In genomic region chr11:57669522-57669921, GRCm38 (mm10) we compare ENCODE assay signal across 24 mouse cellular contexts. TPM values are rescaled to one million over a fixed set of nuclear protein-coding genes. Genes with fewer than 3 reads are reported as not detected.
DNase-seq lines count a peak whose midpoint lies in the region; ATAC-seq lines count a peak whose summit lies in the region.
"Had no signal": no experiment of that assay in that cellular context is flagged by ENCODE, and none has a peak within 500 bp of the region (broad histone marks: within the 10 kb centered on the region; RNA-seq: fewer than 3 reads in every experiment).

No protein-coding gene starts in this region.

- H3K27ac ChIP-seq in heart, embryonic 10.5 days = no peak overlapping the region
- H3K27ac ChIP-seq: hindbrain, embryonic 10.5 days had no signal

- peaks cover 62% of the 10 kb centered on the region for H3K4me1 ChIP-seq in heart, embryonic 10.5 days

- 77% methylated on average over 5 of the region's 6 CpGs for WGBS in heart, embryonic 10.5 days

- no peaks in the 10 kb centered on the region for H3K9me3 ChIP-seq in heart, embryonic 10.5 days
- H3K9me3 ChIP-seq: embryonic facial prominence, embryonic 13.5 days; heart, embryonic 12.5 days; hindbrain, embryonic 10.5 days; limb, embryonic 13.5 days; liver, embryonic 13.5 days had no signal

- peak; percentile 62; the same call in 1 of the 2 replicates for ATAC-seq in monocyte, adult 5-6 weeks (replicated peaks; ENCODE audit: insufficient number of reproducible peaks, low FRiP score, low TSS enrichment, poor library complexity, severe bottlenecking)
- ATAC-seq: forebrain, embryonic 14.5 days; hindbrain, embryonic 16.5 days; intestine, postnatal 0 days; midbrain, embryonic 16.5 days had no signal

- peak; percentile 17 for DNase-seq in 416B (ENCODE audit: low read depth)
- DNase-seq in T-cell, adult 2 months (ENCODE audit: low spot score) = peak; percentile 79
- peak; percentile 72 for DNase-seq in thymus, postnatal 14 days
- no peak for DNase-seq in adrenal gland, adult 2 months
- no peak for DNase-seq in heart, embryonic 10.5 days (ENCODE audit: low spot score)
- no peak for DNase-seq in spleen, adult 18-20 months
- no peak for DNase-seq in kidney, postnatal 36 days
- DNase-seq: adrenal gland, postnatal 36 days; cerebellum, adult 9-11 months; heart, postnatal 10 days; kidney, postnatal 25 days; liver, embryonic 13.5 days; lung, embryonic 14.5 days; lung, postnatal 4 days; right cerebral cortex, postnatal 14 days had no signal

- no peaks in the 10 kb centered on the region for H3K36me3 ChIP-seq in heart, embryonic 10.5 days
- H3K36me3 ChIP-seq: embryonic facial prominence, embryonic 13.5 days; heart, embryonic 12.5 days; hindbrain, embryonic 10.5 days; limb, embryonic 13.5 days had no signal

- no peaks in the 10 kb centered on the region for H3K27me3 ChIP-seq in heart, embryonic 10.5 days (ENCODE audit: insufficient read depth, poor library complexity, severe bottlenecking)
- H3K27me3 ChIP-seq: embryonic facial prominence, embryonic 13.5 days; heart, embryonic 12.5 days; limb, embryonic 13.5 days; liver, embryonic 13.5 days had no signal

- H3K4me3 ChIP-seq in heart, embryonic 10.5 days = no peak overlapping the region
- H3K4me3 ChIP-seq: embryonic facial prominence, embryonic 13.5 days; heart, embryonic 12.5 days; hindbrain, embryonic 10.5 days; limb, embryonic 13.5 days; liver, embryonic 13.5 days had no signal

RNA-seq across cellular contexts. Expression of gene Galnt10, which starts 24.3 kb away (rescaled TPM):
- 18.6 to 31.9 TPM (median 21.5 TPM) in 3 replicates for total RNA-seq in monocyte, adult 5-6 weeks (2017)
- 10 to 100 TPM; 50.2 to 54.5 TPM for total RNA-seq in adrenal gland, adult 2 months (2021)
- polyA plus RNA-seq in adrenal gland, adult 2 months (2012; rRNA removed) = 23.7 and 33.8 TPM in 2 replicates
- 16.6 and 20.7 TPM in 2 replicates for polyA plus RNA-seq in heart, embryonic 10.5 days (2016; fragmentation: Nextera tagmentation; extraction: Ambion mirVana)

Comparison
In these comparisons a context has a peak if more than half of its experiments do, and no peak if none do; other contexts are left out.
1. DNase-seq: peak in 416B (single experiment), T-cell, adult 2 months (single experiment) and thymus, postnatal 14 days (single experiment); none in adrenal gland, adult 2 months (single experiment), heart, embryonic 10.5 days (single experiment), spleen, adult 18-20 months (0 of 2) and kidney, postnatal 36 days (0 of 2).